Mouse (Mus musculus): ENCODE results near the gene Tmem211.

DNA sequence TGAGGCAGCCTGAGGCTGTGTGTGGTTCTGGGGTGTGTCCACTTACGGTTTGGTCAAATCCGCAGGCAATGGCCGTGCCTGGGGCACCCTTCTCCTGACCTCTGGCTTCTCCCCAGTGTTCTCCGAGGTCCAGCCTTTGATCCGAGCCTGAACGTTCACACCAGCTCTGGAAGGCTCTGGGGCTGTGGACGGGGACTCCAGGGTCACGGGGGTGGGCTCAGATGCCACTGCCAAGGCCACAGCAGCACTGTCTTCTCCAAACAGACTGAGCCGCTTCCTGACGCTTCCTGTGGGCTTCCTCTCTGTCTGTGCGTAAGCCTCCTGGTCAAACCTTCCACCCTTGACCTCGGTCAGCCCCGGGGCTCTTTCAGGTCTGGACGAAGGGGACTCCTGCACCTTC, 36.2 kb upstream of the Tmem211 start:
- TF ChIP-seq MAFK (IDR thresholded peaks at IDR 0.05; ENCODE audit: insufficient read depth, low read depth, low read length), result no peak
- no peak for TF ChIP-seq CHD2 (IDR thresholded peaks at IDR 0.05; ENCODE audit: low read depth, low read length)
- TF ChIP-seq ZC3H11A (IDR thresholded peaks at IDR 0.05; ENCODE audit: borderline replicate concordance, low read depth, low read length), result no peak
- no peak for TF ChIP-seq ZNF384 (IDR thresholded peaks at IDR 0.05; ENCODE audit: low read depth, low read length)
- no peak for TF ChIP-seq HCFC1 (IDR thresholded peaks at IDR 0.05; ENCODE audit: borderline replicate concordance, insufficient read depth, low read length)

Data from ES-E14 (cell line).